Mouse (Mus musculus): ENCODE measurements around the gene R3hdm4.

Gene R3hdm4

DNA sequence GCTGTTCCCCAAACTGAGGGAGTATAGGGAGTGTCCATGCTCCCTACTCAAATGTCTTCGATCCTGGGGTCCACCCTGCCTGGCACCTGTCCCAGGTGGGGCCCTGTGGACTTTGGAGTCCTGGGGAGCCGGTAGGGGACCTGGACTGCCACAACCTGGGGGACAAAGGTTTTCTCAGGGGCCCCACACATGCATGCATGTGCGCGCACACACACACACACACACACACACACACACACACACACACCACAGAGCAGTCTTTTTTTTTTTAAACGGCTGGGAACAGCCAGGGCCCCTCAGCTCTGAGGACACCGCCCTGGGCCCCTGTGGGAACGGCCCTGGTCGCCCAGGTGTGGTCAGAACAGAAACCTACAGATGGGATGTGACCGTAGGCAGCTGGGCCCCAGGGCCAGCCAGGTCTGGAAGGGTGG is 22.5 kb upstream of the R3hdm4 start:
- no peak for DNase-seq (ENCODE audit: extremely low read depth, low read depth, low spot score)

DNA sequence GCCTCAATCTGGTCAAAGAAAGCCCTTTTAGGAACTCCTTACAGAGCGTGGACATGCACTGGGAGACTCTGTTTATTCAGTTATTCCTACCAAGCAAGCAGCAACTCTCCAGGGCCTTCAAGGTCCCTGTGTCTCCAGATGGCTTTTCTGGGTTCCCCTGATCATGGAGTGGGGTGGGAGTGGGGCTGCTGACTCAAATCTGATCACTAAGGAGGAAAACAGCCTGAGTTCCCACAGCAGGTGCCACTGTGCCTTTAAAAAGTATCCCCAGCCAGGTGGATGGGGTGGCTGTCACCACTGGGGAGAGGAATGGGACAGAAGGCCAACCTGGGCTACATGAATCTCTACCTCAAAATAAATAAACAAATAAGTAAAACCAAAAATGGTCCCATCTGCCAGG is 22.0 kb upstream of the R3hdm4 start:
- DNase-seq (ENCODE audit: extremely low read depth, low read depth, low spot score) = no peak

DNA sequence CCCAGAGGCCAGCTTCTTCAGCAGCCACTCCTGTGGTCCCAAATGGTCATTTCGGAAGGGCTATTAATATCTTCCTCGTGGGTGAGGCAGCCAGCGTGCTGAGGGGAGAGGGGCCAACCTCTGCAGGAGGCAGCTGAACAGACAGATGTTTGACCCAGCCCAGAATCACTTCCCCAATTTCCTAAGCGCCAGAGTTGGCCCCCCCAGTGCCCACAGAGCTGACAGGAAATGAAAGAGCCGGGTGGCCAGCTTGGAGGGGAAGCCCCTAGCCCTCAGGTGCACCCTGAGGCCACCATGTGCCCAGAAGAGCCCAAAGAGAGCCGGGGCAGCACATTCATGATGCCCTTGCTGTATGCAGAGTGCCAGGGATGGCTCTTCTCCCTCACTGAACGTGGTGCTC is 19.7 kb upstream of the R3hdm4 start:
- DNase-seq (ENCODE audit: extremely low read depth, low read depth, low spot score) = no peak

DNA sequence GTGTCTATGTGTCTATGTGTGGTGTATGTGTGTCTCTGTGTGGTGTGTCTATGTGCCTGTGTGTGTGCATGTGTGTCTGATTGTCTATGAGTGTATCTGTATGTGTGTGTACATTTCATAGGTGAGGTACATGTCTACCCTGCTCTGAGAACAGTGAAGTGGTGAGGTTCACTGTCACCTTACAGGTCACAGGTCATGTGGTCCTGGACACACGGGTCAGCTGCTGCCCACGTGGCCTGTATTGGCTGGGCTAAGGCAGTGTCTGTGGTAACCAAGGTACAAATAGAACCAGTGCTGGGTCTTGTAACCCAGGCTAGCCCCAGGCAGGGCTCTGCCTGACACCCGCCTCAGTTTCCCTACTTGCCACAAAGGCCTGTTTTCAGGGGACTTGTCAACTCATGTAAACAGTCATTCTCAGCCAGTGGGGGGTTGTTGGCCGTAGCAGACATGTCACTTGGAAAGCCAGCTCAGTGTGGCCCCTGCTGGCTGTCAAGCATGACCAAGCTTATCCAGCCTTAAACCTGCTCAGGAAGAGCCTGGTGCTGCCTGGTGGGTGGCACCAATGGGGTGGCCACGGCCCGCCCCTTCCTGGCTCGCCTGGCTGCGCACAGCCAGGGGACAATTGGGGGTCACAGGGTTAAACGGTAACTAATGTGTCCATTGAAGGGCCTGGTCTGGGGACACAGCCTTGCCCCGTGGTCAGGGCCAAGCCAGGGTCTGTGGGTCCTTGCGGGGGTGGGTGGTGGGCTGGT is 16.9 kb upstream of the R3hdm4 start:
- no peak for DNase-seq (ENCODE audit: extremely low read depth, low read depth, low spot score)

DNA sequence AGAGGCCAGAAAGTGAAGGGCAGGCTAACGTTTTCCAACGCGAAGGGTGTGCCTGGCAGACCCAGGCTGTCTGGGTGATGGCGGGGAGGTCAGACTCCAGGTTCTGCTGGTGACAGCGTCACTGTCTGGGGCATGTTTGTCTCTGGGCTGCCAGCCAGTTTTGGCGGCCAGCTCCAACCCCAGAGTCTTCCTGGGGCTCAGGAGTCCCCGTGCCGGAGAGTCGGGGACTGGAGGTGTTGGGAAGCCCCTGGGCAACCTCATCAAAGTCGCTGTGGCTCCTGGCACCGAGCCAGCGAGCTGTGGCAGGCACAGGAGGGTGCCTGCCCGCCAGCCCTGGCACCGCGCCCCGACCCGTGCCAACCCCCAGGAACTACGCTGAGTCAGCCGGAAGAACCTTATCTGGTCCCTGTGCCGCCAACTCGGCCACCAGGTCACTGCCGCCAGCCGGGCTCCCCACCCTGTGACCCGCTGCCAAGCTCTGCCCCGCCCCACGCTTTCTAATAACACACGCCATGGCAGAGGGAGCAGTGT is 16.0 kb upstream of the R3hdm4 start:
- no peak for DNase-seq (ENCODE audit: extremely low read depth, low read depth, low spot score)

DNA sequence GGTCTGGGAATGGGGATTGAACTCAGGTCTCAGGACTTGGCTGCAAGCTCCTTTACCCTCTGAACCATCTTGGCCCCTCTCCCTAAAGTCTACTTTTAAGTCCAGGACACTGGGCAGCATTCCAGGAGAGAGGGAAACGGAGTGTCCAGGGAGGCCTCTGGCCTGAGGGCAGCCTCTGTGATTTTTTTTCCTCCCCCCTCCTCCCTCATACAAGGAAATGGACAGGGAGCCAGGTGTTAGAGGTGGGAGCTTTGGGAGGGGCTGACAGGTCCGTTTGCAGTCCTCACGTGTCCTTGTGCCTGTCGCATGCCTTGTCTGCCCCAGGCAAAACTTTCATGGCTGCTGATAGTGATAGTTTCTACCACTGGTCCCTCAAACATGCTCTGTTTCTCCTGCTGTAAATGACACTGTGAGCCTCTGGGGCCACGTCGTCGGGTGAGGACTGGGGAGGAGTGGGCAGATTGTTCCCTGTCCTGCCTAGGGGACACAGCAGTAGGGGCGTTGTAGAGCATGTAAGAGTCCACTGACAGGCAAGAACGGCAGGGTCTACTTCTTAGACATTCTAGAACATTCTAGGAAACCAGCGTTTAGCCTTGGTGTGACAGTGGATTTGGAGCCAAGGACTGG is 15.4 kb upstream of the R3hdm4 start:
- DNase-seq (ENCODE audit: extremely low read depth, low read depth, low spot score) = no peak

DNA sequence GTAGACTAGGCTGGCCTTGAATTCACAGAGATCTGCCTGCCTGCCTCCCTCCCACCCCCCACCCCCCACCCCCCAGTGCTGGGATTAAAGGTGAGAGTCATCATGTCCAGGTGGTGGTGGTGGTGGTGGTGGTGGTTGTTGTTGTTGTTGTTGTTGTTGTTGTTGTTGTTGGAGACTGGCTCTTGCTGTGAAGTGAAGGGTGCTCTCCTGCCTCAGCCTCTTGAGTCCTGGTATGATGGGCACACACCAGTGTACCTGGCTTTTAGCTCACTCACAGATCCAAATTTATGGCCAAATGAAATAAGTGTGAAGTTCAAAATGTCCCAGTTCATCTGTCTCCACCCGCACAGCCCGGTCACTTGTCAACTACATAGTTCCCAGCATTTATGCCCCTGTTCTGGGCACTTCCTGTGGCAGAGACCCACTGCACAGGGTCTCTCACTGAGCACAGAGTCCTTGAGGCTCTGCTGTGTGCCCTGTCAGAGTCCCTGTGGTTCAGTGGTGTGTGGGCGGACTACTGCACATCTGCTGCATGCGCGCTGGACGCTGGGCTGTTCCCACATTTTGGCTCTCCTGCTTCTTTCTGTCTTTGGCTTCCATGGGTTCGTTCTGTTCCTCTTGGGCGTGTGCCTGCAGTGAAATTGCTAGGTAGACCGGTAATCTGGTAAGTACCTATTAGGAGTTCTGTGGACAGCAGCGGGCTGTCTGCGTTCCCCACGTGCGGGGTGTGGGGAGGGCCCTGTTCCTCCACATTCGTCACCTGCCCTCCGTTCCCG is 14.0 kb upstream of the R3hdm4 start:
- DNase-seq (ENCODE audit: extremely low read depth, low read depth, low spot score) = no peak

DNA sequence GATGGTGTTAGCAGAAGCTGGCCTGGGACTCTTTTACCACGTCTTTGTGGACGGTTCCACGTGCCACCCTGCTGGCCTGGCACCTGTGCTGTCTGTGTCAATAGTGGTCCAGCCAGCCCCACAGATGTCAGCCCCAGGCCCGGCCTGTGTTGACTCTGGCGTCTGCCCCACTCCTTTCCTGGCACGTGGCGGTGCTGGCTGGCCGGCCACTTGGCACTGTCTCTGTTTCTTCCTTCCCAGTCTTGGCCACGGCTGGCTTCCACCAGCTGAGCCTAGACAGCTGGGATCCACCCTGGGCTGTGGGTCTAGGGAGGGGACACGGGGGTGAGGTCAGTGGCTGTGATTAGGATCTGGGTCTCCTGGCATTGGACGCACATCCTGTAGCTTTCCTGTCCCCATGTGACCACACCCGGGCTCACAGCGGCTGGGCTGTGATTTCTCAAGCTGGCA is 13.3 kb upstream of the R3hdm4 start:
- DNase-seq (ENCODE audit: extremely low read depth, low read depth, low spot score) = peak; percentile 46

DNA sequence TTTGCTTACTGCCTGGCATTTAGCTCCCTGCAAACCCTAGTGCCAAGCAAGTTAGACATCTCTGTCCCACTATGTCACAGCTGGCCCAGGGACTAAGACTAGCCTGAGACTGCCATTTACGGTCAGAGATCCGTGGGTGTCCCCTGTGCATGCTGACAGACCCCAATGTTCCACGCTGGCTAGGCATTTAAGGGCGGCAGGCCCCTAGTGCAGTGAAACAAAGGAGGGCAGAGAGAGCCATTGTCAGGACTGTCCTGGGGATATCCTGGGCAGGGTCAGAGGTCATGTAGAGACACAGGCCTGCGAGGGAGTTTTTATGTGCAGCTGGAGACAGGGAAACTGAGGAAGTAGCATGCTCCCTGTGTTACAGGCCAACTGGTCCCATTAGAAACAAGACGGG is 12.9 kb upstream of the R3hdm4 start:
- no peak for DNase-seq (ENCODE audit: extremely low read depth, low read depth, low spot score)

DNA sequence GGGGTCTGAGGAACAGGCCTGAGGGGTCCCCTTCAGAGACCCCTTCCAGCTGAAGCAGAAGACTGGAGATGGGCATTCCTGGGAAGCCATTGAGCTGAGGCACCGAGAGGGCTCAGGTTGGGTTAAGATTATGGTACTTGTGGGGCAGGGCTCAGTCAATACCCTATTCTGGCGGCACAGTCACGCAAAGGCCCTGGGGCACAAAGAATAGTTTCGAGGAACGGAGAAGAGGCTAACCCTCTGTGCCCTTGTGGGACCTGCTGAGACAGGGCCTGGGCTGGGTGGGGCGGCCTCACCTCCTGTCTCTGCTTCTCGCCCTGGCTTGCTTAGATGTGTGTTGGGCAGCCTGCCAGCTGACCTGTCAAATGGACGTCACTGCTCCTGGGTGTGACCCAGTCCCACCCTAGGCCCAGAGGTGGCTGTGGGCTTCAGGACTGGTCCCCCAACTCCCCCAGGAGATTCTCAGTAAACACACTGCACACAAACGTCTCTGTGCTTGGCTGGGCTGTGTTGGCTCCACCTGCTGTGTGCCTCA is 12.2 kb upstream of the R3hdm4 start:
- no peak for DNase-seq (ENCODE audit: extremely low read depth, low read depth, low spot score)

DNA sequence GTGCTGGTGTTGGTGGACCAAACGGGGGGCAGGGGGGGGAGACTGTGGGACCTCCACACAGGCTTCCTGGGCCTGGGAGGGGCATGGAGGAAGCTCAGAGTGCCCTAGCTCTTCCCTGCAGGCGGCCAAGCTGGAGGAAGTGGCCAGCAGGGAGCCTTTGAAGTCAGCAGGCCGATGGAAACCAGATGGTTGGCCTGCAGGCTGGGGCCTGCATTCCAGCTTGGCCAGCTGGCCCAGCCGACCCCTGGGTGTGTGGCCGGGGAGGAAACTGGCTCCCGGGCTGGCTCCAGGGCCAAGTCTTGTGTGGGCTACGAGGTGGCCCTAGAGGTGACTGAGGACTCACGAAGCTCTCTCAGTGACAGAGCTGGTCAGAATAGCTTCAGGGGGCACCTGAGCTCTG is 11.7 kb upstream of the R3hdm4 start:
- no peak for DNase-seq (ENCODE audit: extremely low read depth, low read depth, low spot score)

DNA sequence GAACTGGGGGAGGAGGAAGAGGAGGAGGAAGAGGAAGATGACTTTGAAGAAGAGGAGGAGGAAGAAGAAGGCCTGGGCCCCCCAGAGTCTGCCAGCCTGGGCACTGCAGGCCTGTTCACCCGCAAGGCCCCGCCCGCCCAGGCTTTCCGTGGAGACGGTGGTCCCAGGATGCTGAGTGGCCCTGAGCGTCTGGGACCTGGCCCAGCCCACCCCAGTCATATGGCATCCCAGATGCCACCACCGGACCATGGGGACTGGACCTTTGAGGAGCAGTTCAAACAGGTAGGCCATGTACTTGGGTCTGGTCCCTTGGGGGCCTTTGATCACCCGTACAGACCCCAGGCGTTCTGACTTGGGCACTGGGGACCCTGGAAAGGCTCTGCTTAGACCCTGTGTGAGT is 10.8 kb upstream of the R3hdm4 start:
- DNase-seq (ENCODE audit: extremely low read depth, low read depth, low spot score) = no peak

DNA sequence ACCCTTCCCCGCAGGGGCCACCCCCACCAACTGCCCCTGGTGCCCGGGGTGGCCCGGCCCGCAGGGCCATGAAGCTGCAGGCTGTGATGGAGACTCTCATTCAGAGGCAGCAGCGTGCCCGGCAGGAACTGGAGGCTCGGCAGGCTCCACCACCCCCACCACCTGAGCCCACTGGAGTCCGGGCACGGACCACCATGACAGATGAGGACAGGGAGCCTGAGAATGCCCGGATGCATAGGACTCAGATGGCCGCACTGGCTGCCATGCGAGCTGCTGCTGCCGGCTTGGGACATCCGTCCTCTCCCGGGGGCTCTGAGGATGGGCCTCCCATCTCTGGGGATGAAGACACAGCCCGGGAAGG is 9.8 kb upstream of the R3hdm4 start:
- no peak for DNase-seq (ENCODE audit: extremely low read depth, low read depth, low spot score)

DNA sequence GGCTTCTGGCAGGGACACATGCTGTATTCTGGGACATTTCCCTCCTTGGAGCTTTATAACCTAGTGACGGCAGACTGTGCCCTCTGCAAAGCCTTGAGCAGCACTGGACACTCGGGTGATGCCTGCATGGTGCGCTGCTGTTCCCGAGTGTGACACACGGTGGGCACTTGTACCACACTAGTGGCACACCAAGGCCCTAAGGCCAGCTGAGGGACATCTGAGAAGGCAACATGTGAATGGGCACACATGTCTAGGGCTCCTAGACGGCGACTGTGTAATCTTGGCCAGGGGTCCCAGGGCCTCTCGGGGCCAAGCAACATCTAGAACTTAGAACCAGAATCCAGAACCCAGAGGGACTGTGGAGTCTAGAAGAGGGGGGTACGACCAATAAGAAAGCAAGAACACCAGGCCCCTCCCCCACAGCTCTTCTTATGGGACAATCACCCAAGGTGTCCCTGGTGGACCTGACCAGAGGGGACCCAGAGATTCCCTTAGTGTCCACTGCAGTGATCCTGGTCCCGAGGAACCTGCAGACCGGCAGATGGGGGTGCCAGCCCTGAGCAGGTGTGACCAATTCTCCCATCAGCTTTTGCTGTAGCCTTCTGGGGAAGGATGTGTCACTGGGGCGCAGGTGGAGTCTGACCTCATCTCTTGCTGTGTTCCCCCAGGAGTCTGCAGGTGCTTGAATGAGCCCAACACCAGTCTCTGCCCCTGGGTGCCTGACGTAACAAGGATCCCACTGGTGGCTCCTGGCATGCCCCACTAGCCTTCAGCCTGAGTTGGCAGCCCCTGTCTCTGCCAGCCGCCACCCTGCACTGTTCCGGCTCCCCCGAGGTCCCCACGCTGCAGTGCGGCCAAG is 9.2 kb upstream of the R3hdm4 start:
- no peak for DNase-seq (ENCODE audit: extremely low read depth, low read depth, low spot score)

DNA sequence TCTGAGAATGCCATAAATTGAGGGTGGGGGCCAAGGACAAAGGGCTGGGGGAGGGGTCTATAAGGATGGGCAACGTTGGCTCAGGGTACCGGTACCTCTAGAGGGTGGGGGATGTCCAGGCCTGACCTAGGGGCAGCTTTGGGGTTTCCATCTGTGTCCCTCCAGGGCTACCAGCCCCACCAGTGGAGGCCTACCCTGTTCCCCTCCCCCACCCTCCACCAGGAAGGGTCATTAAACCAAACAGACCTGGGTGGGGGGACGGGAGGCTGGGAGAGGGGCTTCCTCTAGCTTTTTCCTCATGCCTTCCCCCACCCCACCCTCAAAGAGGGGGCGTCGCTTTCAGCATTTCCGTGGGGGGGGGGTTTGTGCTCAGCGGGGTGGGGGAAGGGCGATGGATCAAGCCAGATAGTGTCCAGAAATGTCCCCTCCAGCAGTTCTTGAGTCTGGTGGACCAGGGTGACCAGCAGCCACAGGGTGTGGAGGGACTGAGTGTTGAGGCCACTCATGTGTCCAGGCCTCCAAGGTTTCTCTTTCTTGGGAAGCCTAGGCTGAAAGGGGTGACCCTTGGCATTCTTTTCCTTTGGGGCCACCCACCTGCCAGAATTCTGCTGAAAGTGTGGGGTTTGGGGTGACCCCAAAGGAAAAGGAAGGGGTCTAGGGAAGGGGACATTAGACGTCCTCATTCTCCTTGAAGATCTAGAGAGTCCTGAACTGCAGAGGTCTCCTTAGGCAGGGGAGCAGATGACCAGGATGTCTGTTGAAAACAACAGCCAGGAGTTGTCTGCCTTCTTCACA is 8.1 kb upstream of the R3hdm4 start:
- DNase-seq (ENCODE audit: extremely low read depth, low read depth, low spot score) = no peak

DNA sequence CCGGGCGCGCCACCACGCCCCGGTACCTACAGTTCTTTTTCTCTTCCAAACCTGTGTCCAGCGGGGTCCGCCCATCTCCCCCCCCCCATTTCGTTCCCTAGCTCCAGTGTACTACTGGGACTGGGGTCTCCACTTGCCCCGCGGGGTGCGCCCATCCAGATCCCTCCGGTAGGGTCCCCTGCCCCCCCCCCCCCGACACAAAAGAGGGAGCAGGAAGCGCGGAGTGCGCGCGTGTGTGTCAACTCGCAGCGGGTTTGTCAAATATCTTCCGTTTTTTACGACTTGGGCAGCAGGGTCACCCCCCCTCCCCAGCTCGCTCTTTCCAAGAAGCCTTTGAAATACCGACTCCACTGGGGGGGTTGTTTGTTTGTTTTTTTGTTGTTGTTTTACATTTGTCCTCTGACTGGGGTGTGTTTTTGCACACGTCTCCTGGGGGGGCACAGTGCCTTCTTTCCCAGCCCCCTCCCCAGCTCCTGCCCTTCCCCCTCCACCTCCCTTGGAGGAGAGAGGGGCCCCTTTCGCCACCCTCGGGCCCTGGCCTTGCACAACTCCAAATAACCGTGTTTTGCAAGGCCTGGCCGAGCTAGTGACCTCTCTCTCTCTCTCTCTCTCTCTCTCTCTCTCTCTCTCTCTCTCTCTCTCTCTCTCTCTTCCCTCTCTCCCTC is 7.2 kb upstream of the R3hdm4 start:
- DNase-seq (ENCODE audit: extremely low read depth, low read depth, low spot score) = no peak

DNA sequence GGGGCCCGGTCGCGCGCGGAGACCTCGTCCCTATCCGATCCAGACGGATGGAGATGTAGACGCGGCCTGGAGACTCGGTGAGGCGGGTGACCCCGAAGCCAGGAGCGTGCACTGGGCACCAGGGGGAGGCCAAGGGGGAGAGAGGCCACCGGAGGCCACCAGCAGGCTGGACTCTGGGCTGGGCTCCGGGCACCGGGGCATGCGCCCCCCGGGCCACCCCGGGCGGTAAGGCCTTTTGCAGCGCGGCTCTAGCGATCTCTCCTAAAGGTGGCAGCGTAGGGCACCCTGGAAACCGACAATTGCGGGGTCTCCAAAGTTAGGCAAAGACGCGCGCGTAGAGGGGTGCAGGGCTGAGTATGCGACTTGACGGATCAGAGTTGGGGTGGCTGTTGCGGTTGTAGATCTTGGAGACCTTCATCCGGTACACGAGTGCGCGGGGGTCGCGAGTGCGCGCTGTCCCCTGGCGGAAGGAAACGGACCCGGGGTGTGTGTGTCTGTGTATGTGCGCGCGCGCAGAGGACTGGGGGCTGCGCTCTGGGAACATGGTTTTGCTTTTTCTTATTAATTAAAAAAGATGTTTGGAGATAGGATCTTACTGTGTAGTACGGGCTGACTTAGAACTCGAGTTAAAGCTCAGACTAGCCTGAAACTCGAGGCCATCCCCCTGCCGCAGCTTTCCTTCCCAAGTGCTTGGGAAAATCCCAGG is 6.5 kb upstream of the R3hdm4 start:
- no peak for DNase-seq (ENCODE audit: extremely low read depth, low read depth, low spot score)

DNA sequence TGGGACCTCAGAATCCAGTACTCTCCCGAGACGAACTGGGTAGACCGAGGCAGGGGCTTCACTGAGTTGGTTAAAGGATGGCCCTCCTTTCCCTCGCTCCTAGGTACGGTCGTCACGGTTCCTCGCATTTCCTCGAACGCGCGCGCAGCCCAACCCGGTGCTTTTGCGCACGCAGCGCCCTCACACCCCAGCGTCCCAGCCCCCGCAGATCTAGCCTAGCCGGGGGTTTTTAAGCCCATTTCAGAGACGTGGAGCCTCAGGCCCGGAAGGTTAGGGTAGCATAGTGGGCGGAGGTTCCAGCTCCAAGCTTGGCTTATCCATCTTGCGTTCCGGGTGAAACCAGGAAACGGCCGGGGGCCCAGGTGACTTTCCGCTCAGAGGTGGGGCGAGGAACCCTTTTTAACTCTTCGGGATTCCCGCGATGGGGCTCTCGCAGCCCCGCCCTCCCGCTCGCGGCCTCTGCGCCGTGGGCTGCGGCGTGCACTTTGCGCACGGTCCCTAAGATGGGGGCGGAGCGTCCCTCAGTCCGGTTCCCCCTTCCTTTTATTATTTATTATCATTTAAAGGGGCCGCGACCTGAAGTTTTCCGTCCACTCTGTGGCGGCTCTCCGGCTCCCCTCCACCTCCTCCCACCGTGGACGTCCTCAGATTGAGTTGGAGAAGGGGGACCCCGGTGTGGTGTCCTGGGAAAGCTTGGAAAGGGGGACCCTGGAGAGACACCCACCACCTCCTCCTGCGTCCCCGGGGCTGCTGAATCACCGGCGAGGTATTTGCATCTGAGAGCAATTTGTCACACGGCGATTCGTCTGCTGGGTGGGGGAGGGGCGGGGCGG is 5.7 kb upstream of the R3hdm4 start, which contains the start of gene Arid3a:
Arid3a (plus strand) TSS at position 553 of the 833 bp plus-strand sequence.
- DNase-seq (ENCODE audit: extremely low read depth, low read depth, low spot score) = no peak

All from fat pad, adult 2 months (tissue).